Mouse (Mus musculus) stomach, postnatal 0 days (tissue): Measurements from ENCODE around the gene Sec1. TPM values are rescaled to one million over a fixed set of nuclear protein-coding genes. Genes with fewer than 3 reads are reported as not detected.

Source experiments
- ATAC-seq: fragments of 200-750 bp; cut with Nextera tagmentation; 2 replicates; pipeline ENCODE4 v1.8.0; 2017; ENCODE audit not compliant: low FRiP score, low TSS enrichment
- DNase-seq: peaks from one replicate; pipeline ENCODE4 v3.0.0-alpha.2; 2016; ENCODE audit warnings: low spot score
- H3K27ac ChIP-seq: fragments of 300-500 bp; sonication (generic); replicated peaks from 2 replicates; pipeline ENCODE4 v1.5.1; 2014; ENCODE audit warnings: mild to moderate bottlenecking, control low read depth
- H3K27me3 ChIP-seq: fragments of 300-500 bp; sonication (generic); 2 replicates; pipeline ENCODE4 v1.6.1; 2014; ENCODE audit warnings: low read length; ENCODE audit not compliant: control insufficient read depth, insufficient read depth
- H3K36me3 ChIP-seq: fragments of 300-500 bp; sonication (generic); 2 replicates; pipeline ENCODE4 v1.6.1; 2014; ENCODE audit warnings: low read length, mixed read lengths; ENCODE audit not compliant: control insufficient read depth, insufficient read depth
- H3K4me1 ChIP-seq: fragments of 300-500 bp; sonication (generic); replicated peaks from 2 replicates; pipeline ENCODE4 v1.6.1; 2014; ENCODE audit warnings: antibody characterized with exemption; ENCODE audit not compliant: control insufficient read depth, insufficient read depth
- H3K4me2 ChIP-seq: fragments of 300-500 bp; sonication (generic); replicated peaks from 2 replicates; pipeline ENCODE4 v1.6.1; 2014; ENCODE audit warnings: low read depth, mild to moderate bottlenecking, control low read depth, moderate library complexity
- H3K4me3 ChIP-seq: fragments of 300-500 bp; sonication (generic); 2 replicates; pipeline ENCODE4 v1.5.1; 2014; ENCODE audit warnings: low read depth, low read length, control low read depth
- H3K9ac ChIP-seq: fragments of 300-500 bp; sonication (generic); 2 replicates; pipeline ENCODE4 v1.6.1; 2014; ENCODE audit warnings: mild to moderate bottlenecking, low read length, control low read depth, mixed read lengths
- H3K9me3 ChIP-seq: fragments of 300-500 bp; sonication (generic); 2 replicates; pipeline ENCODE4 v1.6.1; 2016; ENCODE audit warnings: low read length; ENCODE audit not compliant: control insufficient read depth
- CTCF ChIP-seq: IDR thresholded peaks from 2 replicates; pipeline ENCODE4 v1.5.1; 2016; ENCODE audit warnings: antibody characterized with exemption, low read depth, mild to moderate bottlenecking, moderate library complexity
- EP300 ChIP-seq: optimal IDR thresholded peaks from 2 replicates; pipeline ENCODE3; 2016; ENCODE audit warnings: antibody characterized with exemption
- WGBS: fragments of 180-500 bp; shearing (Covaris S2); extraction: QIAGEN DNeasy Blood & Tissue Kit; methylation state at CpG from one replicate; pipeline ENCODE4 v1.1.7; 2014; 5-methylcytosine and 5-hydroxymethylcytosine counted together
- polyA plus RNA-seq: library from polyadenylated mRNA; unstranded; fragments of >200 nt; fragmentation: Nextera tagmentation; extraction: Ambion mirVana; gene quantifications from 2 replicates; pipeline ENCODE4 v1.2.1, GENCODE M21; 2015

Sec1 gene
- polyA plus RNA-seq, 1 experiment from 2014 or later: 0.53 TPM

DNA sequence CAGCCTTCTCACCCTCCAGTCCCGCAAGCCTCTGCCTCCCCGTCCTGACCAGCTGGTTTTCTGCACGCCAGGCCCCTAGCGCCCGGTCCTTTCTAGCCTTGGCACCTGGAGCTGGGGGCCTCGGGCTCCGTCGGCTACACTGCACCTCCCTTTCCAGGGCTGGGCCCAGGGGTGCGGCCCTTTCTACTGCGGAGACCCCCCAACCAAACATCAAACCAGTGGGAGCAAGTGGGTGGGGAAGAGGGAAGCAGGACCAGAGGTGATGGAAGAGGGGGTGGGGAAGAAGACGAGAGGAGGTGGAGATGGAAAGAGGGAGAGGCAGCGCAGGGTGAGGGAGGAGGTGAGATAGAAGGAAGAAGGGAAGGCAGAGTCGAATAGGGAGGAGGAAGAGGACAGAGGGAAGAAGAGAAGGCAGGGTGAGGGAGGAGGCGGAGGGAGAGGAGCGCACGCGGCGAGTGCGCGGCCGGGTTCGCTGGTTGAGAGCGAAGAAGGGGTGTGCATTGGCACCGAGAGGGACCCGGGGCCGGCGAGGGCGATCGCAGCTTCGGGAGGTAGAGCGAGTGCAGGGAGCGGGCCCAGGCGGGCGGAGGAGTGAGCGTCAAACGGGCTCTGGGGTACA lies 5.4 kb upstream of the Sec1 start, which contains the start of gene Car11:
Gene Car11 (plus strand): TSS at position 321 of the 619 bp plus-strand sequence.
- DNase-seq: no peak
- no peaks in the 10 kb centered on the region for H3K9me3 ChIP-seq
- H3K4me2 ChIP-seq: peak within 1 kb of the TSS; percentile 61
- peaks cover 6% of the 10 kb centered on the region; the same call in 1 of the 2 replicates for H3K4me1 ChIP-seq
- peak within 1 kb of the TSS; percentile 55 for H3K9ac ChIP-seq
- no peaks in the 10 kb centered on the region for H3K27me3 ChIP-seq
- H3K27ac ChIP-seq: no peak within 1 kb of the TSS
- no peaks in the 10 kb centered on the region for H3K36me3 ChIP-seq
- TF ChIP-seq EP300 (no peak), CTCF (no peak)
- H3K4me3 ChIP-seq: peak within 1 kb of the TSS; percentile 40
- ATAC-seq: no peak
- 2% methylated on average over 36 of the region's 36 CpGs for WGBS

GRCm38 (mm10) chr7:45697894-45698293 lies 3.7 kb upstream of the Sec1 start:
- Histone ChIP-seq H3K9ac (no peak overlapping the region), H3K9me3 (no peaks in the 10 kb centered on the region), H3K4me2 (no peak overlapping the region), H3K4me1 (0 out of 2 replicates have a peak, but pooled peaks cover 3% of the 10 kb centered on the region), H3K27ac (no peak overlapping the region), H3K27me3 (no peaks in the 10 kb centered on the region), H3K4me3 (no peak overlapping the region), H3K36me3 (no peaks in the 10 kb centered on the region)
- 87% methylated on average over 6 of the region's 7 CpGs for WGBS
- TF ChIP-seq CTCF (no peak), EP300 (no peak)
- ATAC-seq (no peak), DNase-seq (no peak)

DNA sequence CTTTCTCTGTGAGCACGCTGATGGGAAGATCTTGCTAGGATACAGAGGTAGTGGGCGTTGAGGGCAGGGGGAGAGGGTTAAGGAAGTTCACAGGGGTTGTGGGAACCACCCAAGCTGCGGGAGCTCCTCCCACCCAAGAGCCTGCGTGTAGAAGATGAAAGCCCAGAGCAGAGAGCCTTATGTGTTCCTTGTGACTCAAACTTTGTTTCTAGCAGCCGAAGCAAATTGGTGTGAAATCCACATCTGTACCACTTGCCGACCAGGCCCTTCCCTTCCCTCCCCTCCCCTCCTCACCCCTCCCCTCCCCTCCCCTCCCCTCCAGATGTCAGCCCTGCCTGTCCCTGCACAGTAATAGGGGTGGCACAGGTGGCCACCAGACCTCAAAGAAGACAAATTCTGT lies 896 bp upstream of the Sec1 start:
- DNase-seq: no peak
- no peak overlapping the region for H3K4me2 ChIP-seq
- H3K9me3 ChIP-seq: no peaks in the 10 kb centered on the region
- H3K27ac ChIP-seq: no peak overlapping the region
- no peaks in the 10 kb centered on the region for H3K27me3 ChIP-seq
- no peaks in the 10 kb centered on the region for H3K4me1 ChIP-seq
- 14% methylated on average over 6 of the region's 6 CpGs for WGBS
- H3K36me3 ChIP-seq: no peaks in the 10 kb centered on the region
- H3K9ac ChIP-seq: no peak overlapping the region
- ATAC-seq: no peak
- no peak for TF ChIP-seq CTCF
- TF ChIP-seq EP300: no peak
- no peak overlapping the region for H3K4me3 ChIP-seq

DNA sequence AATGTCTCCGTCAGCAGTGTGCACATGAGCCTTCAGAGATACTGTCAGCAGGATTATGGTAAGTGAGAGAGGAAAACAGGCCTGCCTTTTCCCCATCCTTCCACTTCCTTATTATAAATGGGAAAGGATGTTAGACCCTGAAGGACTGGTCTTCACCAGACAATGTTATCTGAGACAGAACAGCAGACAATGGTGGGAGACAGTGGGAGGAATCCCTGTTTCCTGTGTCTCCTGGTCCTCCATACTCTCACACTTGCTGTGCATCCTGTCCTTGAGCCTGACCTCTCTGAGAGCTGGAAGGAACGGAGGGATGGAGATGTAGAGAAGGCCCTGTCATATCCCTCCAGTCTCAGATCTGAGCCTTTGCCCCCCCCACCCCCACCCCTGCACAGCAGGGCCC lies 1.8 kb downstream of the Sec1 start:
- H3K27me3 ChIP-seq: no peaks in the 10 kb centered on the region
- no peaks in the 10 kb centered on the region for H3K36me3 ChIP-seq
- TF ChIP-seq CTCF (no peak), EP300 (no peak)
- DNase-seq (no peak), ATAC-seq (no peak)
- no peak overlapping the region for H3K4me3 ChIP-seq
- H3K4me2 ChIP-seq: no peak overlapping the region
- no peaks in the 10 kb centered on the region for H3K4me1 ChIP-seq
- no peaks in the 10 kb centered on the region for H3K9me3 ChIP-seq
- no peak overlapping the region for H3K27ac ChIP-seq
- 76% methylated on average over 2 of the region's 2 CpGs for WGBS
- H3K9ac ChIP-seq: no peak overlapping the region

DNA sequence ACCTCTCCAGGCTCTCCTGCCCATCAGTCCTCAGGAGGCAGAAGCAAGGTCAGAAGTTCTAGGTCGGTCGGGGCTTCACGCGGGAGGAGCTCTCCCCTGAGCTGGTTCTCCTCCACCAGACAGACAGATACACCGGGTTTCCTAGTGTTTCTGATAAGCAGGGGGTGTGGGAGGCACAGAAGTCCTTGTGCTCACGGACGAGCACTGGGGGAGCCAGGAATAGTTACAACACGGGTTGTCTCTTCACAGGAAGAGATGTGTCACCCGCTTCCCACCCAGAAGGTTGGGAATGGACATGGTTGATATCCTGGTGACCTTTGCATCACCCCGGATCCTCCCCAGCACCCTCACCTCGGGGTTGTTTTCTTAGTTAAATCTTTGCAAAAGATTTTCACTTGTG lies 4.4 kb downstream of the Sec1 start:
- no peak overlapping the region for H3K4me3 ChIP-seq
- WGBS: 66% methylated on average over 11 of the region's 11 CpGs
- no peak overlapping the region for H3K9ac ChIP-seq
- H3K27ac ChIP-seq: no peak overlapping the region
- no peaks in the 10 kb centered on the region for H3K9me3 ChIP-seq
- no peak for ATAC-seq
- H3K4me1 ChIP-seq: peaks cover 7% of the 10 kb centered on the region; the same call in 1 of the 2 replicates
- no peak overlapping the region for H3K4me2 ChIP-seq
- no peaks in the 10 kb centered on the region for H3K27me3 ChIP-seq
- no peak for TF ChIP-seq CTCF
- no peaks in the 10 kb centered on the region for H3K36me3 ChIP-seq
- DNase-seq: no peak

DNA sequence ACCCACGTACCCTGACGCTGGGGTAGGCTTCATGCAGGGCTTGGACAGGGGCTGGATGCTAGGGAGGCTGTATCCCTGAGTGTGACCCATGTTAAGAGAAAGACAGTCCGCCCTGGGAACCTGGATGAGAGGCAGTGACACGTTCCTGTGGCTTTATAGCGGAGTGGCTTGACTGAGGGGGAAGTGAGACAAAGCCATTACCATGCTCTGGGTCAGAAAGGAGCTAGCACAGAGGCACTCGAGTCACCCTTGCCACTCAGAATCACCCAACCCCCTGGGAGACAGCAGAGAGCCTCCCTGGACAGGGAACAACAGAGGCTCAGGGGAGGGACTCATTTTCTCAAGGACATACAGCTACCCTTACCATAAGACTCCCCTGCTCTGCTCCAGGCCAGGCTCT lies 5.1 kb downstream of the Sec1 start:
- Histone ChIP-seq H3K4me3 (no peak overlapping the region), H3K36me3 (no peaks in the 10 kb centered on the region), H3K9me3 (no peaks in the 10 kb centered on the region), H3K9ac (no peak overlapping the region), H3K4me1 (peaks cover 7% of the 10 kb centered on the region; the same call in 1 of the 2 replicates), H3K4me2 (no peak overlapping the region), H3K27ac (no peak overlapping the region), H3K27me3 (no peaks in the 10 kb centered on the region)
- 65% methylated on average over 6 of the region's 6 CpGs for WGBS
- no peak for TF ChIP-seq CTCF
- TF ChIP-seq EP300: no peak
- ATAC-seq (no peak), DNase-seq (no peak)
